Mouse (Mus musculus) myocyte (in vitro differentiated cells): ENCODE measurements at regions not wholly inside any gene's neighbourhood (a gene's known extent, or its start where the extent isn't known, plus 50 kb on each side); places are given as distances from the start of the nearest gene placed in this dataset.

ENCODE experiments used
- CEBPB ChIP-seq: IDR thresholded peaks from 2 replicates; pipeline ENCODE4 v1.6.1; 2011; ENCODE audit warnings: mild to moderate bottlenecking, moderate library complexity; ENCODE audit not compliant: poor library complexity, insufficient read depth, severe bottlenecking
- E2F4 ChIP-seq: IDR thresholded peaks from one replicate; pipeline ENCODE4 v1.6.1; 2011; ENCODE audit warnings: mild to moderate bottlenecking, control low read depth, moderate library complexity; ENCODE audit not compliant: insufficient read depth
- MAX ChIP-seq: IDR thresholded peaks from one replicate; pipeline ENCODE4 v1.6.1; 2011; ENCODE audit warnings: low read depth, mild to moderate bottlenecking, control low read depth
- MYOD1 ChIP-seq, 3 experiments: IDR thresholded peaks; one replicate each; pipeline ENCODE4 v1.6.1; 2011; ENCODE audit warnings: control low read depth in 2 of 3, low read depth in 2 of 3, mild to moderate bottlenecking in 2 of 3, moderate library complexity in 1 of 3; ENCODE audit not compliant: insufficient read length in 2 of 3, control insufficient read depth in 1 of 3
- MYOG ChIP-seq, 3 experiments: IDR thresholded peaks; one replicate each; pipeline ENCODE4 v1.6.1; 2011; ENCODE audit warnings: control low read depth in 2 of 3, low read depth in 2 of 3, mild to moderate bottlenecking in 2 of 3; ENCODE audit not compliant: insufficient read length in 2 of 3, control insufficient read depth in 1 of 3, insufficient read depth in 1 of 3
- POLR2A ChIP-seq: IDR thresholded peaks from one replicate; pipeline ENCODE4 v1.6.1; 2011; ENCODE audit warnings: low read depth, mild to moderate bottlenecking, control low read depth, moderate library complexity; ENCODE audit not compliant: insufficient read length
- POLR2AphosphoS2 ChIP-seq: IDR thresholded peaks from one replicate; pipeline ENCODE4 v1.6.1; 2011; ENCODE audit warnings: low read depth, control low read depth; ENCODE audit not compliant: insufficient read length
- TCF12 ChIP-seq: IDR thresholded peaks from one replicate; pipeline ENCODE4 v1.6.1; 2011; ENCODE audit warnings: mild to moderate bottlenecking, control low read depth; ENCODE audit not compliant: poor library complexity, insufficient read depth, severe bottlenecking
- USF1 ChIP-seq: IDR thresholded peaks from one replicate; pipeline ENCODE4 v1.6.1; 2011; ENCODE audit warnings: low read depth, mild to moderate bottlenecking, control low read depth, moderate library complexity

GRCm38 (mm10) chr16:79186471-79186870, 95.6 kb upstream of the Tmprss15 start:
- TF ChIP-seq POLR2A (no peak), E2F4 (no peak), CEBPB (no peak), MYOD1 (IDR thresholded peaks at IDR 0.05; ENCODE audit: control insufficient read depth in 1 of 3, insufficient read length in 2 of 3, low read depth in 2 of 3) (no peak), MYOG (IDR thresholded peaks at IDR 0.05; ENCODE audit: control insufficient read depth in 1 of 3, insufficient read depth in 1 of 3, insufficient read length in 2 of 3, low read depth in 2 of 3) (no peak), POLR2AphosphoS2 (no peak), TCF12 (no peak), MAX (no peak), USF1 (no peak)
